Mouse (Mus musculus) gastrocnemius, postnatal 25 days (tissue): Measurements from ENCODE around the gene Cfap61. TPM values are rescaled to one million over a fixed set of nuclear protein-coding genes. Genes with fewer than 3 reads are reported as not detected.

Experiments used
- DNase-seq: peaks from one replicate; pipeline ENCODE4 v3.0.0; 2022
- total RNA-seq, 2 experiments: library from RNA; stranded (reverse); gene quantifications; 1 replicate in 1 of 2; 2 replicates in 1 of 2; pipeline ENCODE4 v1.2.3; 2021

The Cfap61 gene
- total RNA-seq, 2 experiments from 2014 or later = not detected

- no peak for DNase-seq
These were observed 15.0 kb downstream of the Cfap61 start for GRCm38 (mm10) chr2:145949475-145950068.

- no peak for DNase-seq
These were observed 15.7 kb downstream of the Cfap61 start for GRCm38 (mm10) chr2:145950239-145950638.

GRCm38 (mm10) chr2:145952726-145953125, 18.1 kb downstream of the Cfap61 start:
- no peak for DNase-seq

- no peak for DNase-seq
These were observed 21.3 kb downstream of the Cfap61 start for GRCm38 (mm10) chr2:145955844-145956243.

- DNase-seq = no peak
These were observed 21.7 kb downstream of the Cfap61 start for GRCm38 (mm10) chr2:145956318-145956717.

- no peak for DNase-seq
These were observed 22.9 kb downstream of the Cfap61 start for GRCm38 (mm10) chr2:145957450-145957849.

- no peak for DNase-seq
These were observed 23.5 kb downstream of the Cfap61 start for GRCm38 (mm10) chr2:145958097-145958496.

GRCm38 (mm10) chr2:145958551-145958950, 24.0 kb downstream of the Cfap61 start:
- DNase-seq = no peak

- no peak for DNase-seq
These were observed 27.3 kb downstream of the Cfap61 start for GRCm38 (mm10) chr2:145961861-145962260.

- no peak for DNase-seq
These were observed 36.2 kb downstream of the Cfap61 start for GRCm38 (mm10) chr2:145970751-145971150.

GRCm38 (mm10) chr2:145971237-145972010, 36.8 kb downstream of the Cfap61 start:
- DNase-seq = no peak

- no peak for DNase-seq
These were observed 38.0 kb downstream of the Cfap61 start for GRCm38 (mm10) chr2:145972571-145972970.

- no peak for DNase-seq
These were observed 45.0 kb downstream of the Cfap61 start for GRCm38 (mm10) chr2:145979616-145980015.

GRCm38 (mm10) chr2:145980881-145981280, 46.3 kb downstream of the Cfap61 start:
- DNase-seq = no peak

GRCm38 (mm10) chr2:145981699-145982112, 47.1 kb downstream of the Cfap61 start:
- DNase-seq = no peak

- no peak for DNase-seq
These were observed 47.9 kb downstream of the Cfap61 start for GRCm38 (mm10) chr2:145982317-145983045.

- no peak for DNase-seq
These were observed 53.2 kb downstream of the Cfap61 start for GRCm38 (mm10) chr2:145987757-145988156.

- no peak for DNase-seq
These were observed 55.9 kb downstream of the Cfap61 start for GRCm38 (mm10) chr2:145990446-145990845.

GRCm38 (mm10) chr2:145996472-145996871, 61.9 kb downstream of the Cfap61 start:
- DNase-seq = no peak

- DNase-seq = no peak
These were observed 63.5 kb downstream of the Cfap61 start for GRCm38 (mm10) chr2:145997956-145998525.

- DNase-seq = no peak
These were observed 74.2 kb downstream of the Cfap61 start for GRCm38 (mm10) chr2:146008801-146009200.

- DNase-seq = no peak
These were observed 75.2 kb downstream of the Cfap61 start for GRCm38 (mm10) chr2:146009596-146010349.
